Mouse (Mus musculus) MEL (cell line): ENCODE measurements at regions not wholly inside any gene's neighbourhood (a gene's known extent, or its start where the extent isn't known, plus 50 kb on each side); places are given as distances from the start of the nearest gene placed in this dataset.

Source experiments
- CTCF ChIP-seq, 3 experiments: IDR thresholded peaks in 2 of 3; conservative IDR thresholded peaks in 1 of 3; 2 replicates each; pipeline ENCODE4 v1.5.1; 2011 to 2012; ENCODE audit warnings: low read length in 3 of 3, low read depth in 2 of 3, mild to moderate bottlenecking in 2 of 3, improper control_type of control experiment in 1 of 3, inconsistent platforms in 1 of 3, mixed read lengths in 1 of 3, moderate library complexity in 1 of 3; ENCODE audit not compliant: control insufficient read depth in 1 of 3, insufficient read depth in 1 of 3, poor library complexity in 1 of 3, severe bottlenecking in 1 of 3
- GABPA ChIP-seq: IDR thresholded peaks from 2 replicates; pipeline ENCODE4 v1.6.1; 2012; ENCODE audit warnings: low read depth, mild to moderate bottlenecking, inconsistent platforms, low read length, improper control_type of control experiment, moderate library complexity
- JUND ChIP-seq: IDR thresholded peaks from 2 replicates; pipeline ENCODE4 v1.6.1; 2011; ENCODE audit warnings: low read depth, mild to moderate bottlenecking, improper control_type of control experiment, low read length
- MYC ChIP-seq: IDR thresholded peaks from 2 replicates; pipeline ENCODE4 v1.6.1; 2011; ENCODE audit warnings: low read depth, mild to moderate bottlenecking, low read length, improper control_type of control experiment, moderate library complexity
- POLR2A ChIP-seq, 2 experiments: IDR thresholded peaks; 2 replicates each; pipeline ENCODE4 v1.6.1; 2011 to 2012; ENCODE audit warnings: low read length in 2 of 2, mild to moderate bottlenecking in 2 of 2, control low read depth in 1 of 2, improper control_type of control experiment in 1 of 2, low read depth in 1 of 2, moderate library complexity in 1 of 2; ENCODE audit not compliant: control insufficient read depth in 1 of 2, insufficient read depth in 1 of 2, poor library complexity in 1 of 2
- POLR2AphosphoS2 ChIP-seq: IDR thresholded peaks from 2 replicates; pipeline ENCODE4 v1.6.1; 2011; ENCODE audit warnings: low read length, improper control_type of control experiment
- RCOR1 ChIP-seq: IDR thresholded peaks from 2 replicates; pipeline ENCODE4 v1.6.1; 2012; ENCODE audit warnings: low read depth, mild to moderate bottlenecking, inconsistent platforms, low read length, improper control_type of control experiment
- SIN3A ChIP-seq: IDR thresholded peaks from 2 replicates; pipeline ENCODE4 v1.6.1; 2012; ENCODE audit warnings: low read length, improper control_type of control experiment, inconsistent platforms

DNA sequence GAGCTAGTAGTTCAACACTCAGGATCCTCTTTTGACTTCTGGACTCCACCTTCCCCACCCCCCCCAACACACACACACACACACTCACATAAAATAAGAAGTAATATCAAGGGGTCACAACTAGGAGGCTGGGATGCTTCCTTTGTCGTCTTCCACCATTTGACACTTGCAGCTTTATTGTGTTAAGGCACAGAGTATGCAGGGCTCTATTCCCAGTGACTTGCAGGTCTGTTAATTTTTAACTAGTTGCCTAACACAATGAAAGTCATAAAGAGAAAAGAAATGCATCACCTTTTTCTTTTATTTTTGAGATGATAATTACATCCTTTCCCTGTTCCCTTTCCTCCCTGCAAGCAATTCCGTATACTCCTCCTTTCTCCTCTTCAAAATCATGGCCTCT is 66.9 kb upstream of the Adgra3 start:
- TF ChIP-seq CTCF (IDR thresholded peaks at IDR 0.05 in 2 of 3, conservative IDR thresholded peaks at IDR 0.05 in 1 of 3; ENCODE audit: control insufficient read depth in 1 of 3, insufficient read depth in 1 of 3, low read depth in 2 of 3, low read length in 3 of 3, poor library complexity in 1 of 3, severe bottlenecking in 1 of 3) (no peak), SIN3A (no peak), POLR2A (IDR thresholded peaks at IDR 0.05; ENCODE audit: control insufficient read depth in 1 of 2, insufficient read depth in 1 of 2, low read depth in 1 of 2, low read length in 2 of 2, poor library complexity in 1 of 2) (no peak), MYC (no peak), RCOR1 (no peak), POLR2AphosphoS2 (no peak), GABPA (no peak), JUND (no peak)
